Mouse (Mus musculus) heart, adult 8-10 months (tissue): ENCODE measurements around the gene Hectd4. TPM values are rescaled to one million over a fixed set of nuclear protein-coding genes. Genes with fewer than 3 reads are reported as not detected.
A peak's percentile ranks its signal among the peaks of the same experiment; 100 is the strongest.
"Not testable (repeated sequence)": the region's sequence is repeated elsewhere in the genome, so short reads cannot be mapped to it uniquely, and the experiment has no call there.

ENCODE experiments used
- DNase-seq: peaks from one replicate; pipeline ENCODE4 v3.0.0; 2022; ENCODE audit warnings: low spot score
- total RNA-seq, 4 experiments: library from RNA; stranded (reverse); gene quantifications; 2 replicates each; pipeline ENCODE4 v1.2.4; 2022

The Hectd4 gene
- total RNA-seq: 10 to 100 TPM; 22.8 to 26.9 (median 24.1) TPM

- DNase-seq: peak; percentile 95
Measured at GRCm38 (mm10) chr5:121219980-121220731, at the start of gene Hectd4. TSS of gene Hectd4 (plus strand) at chr5:121220219.

GRCm38 (mm10) chr5:121172835-121173234 is 47.2 kb upstream of the Hectd4 start:
- no peak for DNase-seq

- no peak for DNase-seq
Measured at GRCm38 (mm10) chr5:121179077-121179857, 40.8 kb upstream of the Hectd4 start.

GRCm38 (mm10) chr5:121183269-121183668 is 36.8 kb upstream of the Hectd4 start:
- DNase-seq: no peak

GRCm38 (mm10) chr5:121184375-121184774 is 35.6 kb upstream of the Hectd4 start:
- DNase-seq: no peak

- DNase-seq: no peak
Measured at GRCm38 (mm10) chr5:121184945-121185551, 35.0 kb upstream of the Hectd4 start.

DNA sequence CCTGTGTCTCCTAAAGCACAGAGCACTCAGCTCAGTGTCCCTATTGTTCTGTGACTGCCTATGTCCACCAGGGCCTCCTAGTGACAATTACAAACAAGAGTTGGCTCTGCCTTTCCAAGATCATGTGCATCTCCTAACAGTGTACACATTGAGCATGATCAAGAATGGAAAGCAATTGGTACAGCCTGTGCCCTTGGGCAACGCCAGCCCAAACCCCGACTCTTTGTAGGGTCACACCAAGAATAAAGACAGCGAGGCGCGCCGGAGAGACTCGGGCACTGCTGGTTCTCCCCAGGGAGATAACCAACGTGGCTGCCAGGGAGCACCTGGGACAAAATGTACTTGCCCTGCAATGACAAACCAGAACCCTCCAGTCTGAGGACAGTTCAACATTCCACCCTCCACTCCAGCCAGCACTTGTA is 32.4 kb upstream of the Hectd4 start:
- DNase-seq: peak; percentile 72

- DNase-seq: no peak
Measured at GRCm38 (mm10) chr5:121188265-121188664, 31.8 kb upstream of the Hectd4 start.

GRCm38 (mm10) chr5:121189182-121189581 is 30.8 kb upstream of the Hectd4 start:
- DNase-seq: no peak

DNA sequence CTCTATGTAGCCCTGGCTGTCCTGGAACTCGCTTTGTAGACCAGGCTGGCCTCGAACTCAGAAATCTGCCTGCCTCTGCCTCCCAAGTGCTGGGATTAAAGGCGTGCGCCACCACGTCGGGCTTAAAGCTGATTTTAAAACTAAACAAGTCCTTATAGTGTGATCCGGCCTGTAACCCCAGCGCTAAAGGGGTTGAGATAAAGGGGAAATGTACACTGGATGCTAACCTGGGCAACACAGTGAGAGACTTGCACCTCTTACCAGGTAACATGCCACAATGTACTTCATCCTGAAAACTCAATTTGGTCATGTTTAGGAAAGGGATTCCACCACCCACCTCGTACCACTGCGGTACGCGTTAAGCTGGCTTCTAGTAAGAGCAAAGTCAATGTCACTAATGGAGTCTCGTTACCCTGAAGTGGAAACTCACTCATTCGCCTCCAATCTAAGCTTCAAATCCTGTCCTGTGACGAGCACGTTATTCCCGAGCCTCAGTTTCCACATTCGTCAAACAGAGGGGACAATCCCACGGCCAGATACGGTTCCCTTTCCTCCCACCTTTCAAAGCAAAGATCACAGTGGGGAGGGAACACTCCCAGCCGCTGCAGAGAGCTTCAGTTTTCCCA is 29.7 kb upstream of the Hectd4 start:
- DNase-seq: no peak

DNA sequence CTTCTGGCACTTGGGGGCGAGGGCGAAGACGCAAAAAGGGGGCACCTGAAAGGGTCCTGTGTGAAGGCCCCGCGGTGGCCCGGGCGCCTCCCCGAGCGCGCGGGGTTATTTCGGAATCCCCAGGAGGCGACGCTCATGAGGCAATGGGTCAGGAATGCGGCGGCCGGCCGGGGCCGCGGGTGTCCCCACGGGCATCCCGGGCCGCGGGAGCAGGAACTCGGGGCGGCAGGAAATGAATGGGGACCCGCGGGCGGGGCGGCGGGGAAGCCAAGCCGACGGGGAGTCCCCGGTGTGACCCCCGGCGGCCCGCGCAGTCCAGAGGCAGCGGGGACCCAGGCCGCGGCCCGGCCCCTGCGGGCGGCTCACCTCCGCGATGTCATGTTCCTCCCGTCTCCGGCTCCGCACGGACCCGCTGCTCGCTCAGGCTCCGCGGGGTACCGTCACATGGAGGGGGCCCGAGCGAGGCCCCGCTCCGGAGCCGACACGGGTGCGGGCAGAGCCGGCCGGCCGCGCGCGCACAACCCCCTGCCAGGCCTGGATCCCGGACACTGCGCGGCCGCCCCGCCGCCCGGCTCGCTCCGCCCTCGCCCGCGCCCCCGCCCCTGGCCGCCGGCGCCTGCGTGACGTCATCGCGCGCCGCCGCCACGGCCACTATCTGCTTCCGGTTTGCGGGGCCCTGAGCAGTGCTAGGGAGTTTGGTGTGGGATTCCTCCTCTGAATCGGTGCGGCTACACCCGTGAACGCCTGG is 29.0 kb upstream of the Hectd4 start, which contains the start of gene Ptpn11:
TSS of gene Ptpn11 (minus strand) at position 562 of the 748 bp plus-strand sequence.
- peak; percentile 68 for DNase-seq

DNA sequence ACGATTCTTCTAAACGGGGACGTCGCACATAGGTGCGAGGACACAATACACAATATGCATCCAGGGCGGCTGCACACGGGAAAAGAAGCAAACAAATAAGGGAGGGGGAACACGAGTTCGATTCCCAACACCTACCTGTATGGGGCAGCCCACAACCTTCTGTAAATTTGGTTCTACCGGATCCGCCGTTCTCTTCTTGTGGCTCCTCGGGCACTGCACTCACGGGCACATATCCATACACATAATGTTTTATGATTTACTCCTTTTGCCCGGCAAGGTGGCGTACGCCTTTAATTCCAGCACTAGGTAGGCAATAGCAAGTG is 28.5 kb upstream of the Hectd4 start:
- no peak for DNase-seq

DNA sequence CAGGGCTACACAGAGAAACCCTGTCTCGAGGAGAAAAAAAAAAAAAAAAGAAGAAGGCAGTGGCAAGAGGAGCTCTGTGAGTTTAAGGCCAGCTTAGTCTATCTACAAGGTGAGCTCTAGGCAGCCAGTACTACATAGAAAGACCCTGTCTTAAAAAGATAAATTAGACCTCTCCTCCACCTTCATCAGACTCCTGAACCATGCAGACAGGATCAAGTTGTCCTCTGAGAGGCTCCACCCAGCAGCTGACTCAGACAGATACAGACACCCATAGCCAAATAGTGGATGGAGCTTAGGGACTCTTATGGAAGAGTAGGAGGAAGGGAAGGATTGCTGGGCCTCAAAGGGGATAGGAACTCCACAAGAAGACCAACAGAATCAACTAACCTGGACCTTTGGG is 25.8 kb upstream of the Hectd4 start:
- no peak for DNase-seq

DNA sequence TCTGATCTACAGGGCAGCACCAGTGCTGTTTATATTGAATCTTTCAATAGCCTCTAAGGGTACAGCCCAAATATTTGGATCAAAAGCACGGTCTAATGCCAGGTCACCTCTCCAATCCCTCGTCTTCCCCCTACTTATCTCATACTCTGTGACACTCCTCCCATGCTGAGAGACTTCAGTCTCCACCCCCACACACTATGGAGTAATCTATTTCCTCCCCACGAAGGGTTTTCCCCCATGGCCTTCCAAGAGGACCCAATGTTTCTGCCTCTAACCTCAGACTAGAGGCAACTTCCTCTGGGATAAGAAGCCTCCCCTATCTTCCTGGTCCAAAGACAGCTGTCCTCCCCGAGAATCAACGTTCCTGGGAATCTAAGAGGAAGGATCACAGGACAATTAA is 23.3 kb upstream of the Hectd4 start:
- no peak for DNase-seq

DNA sequence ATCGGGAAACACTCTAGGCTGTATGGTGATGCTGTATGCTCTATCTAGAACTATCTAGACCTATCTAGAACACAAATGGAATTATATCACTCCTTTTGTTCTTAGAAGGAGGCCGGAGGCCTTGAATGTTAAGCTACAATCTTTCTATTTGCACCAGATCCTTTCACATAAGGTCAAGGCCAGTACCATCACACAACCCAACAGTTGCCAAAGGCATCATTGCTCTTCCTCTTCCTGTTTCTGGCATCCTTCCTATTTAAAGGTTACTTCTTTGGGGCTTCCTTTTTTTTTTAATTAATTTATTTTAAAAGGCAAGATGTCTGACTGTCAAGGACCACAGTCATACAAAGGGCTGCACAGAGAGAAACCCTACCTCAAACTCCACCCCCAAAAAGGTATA is 22.7 kb upstream of the Hectd4 start:
- DNase-seq: no peak

DNA sequence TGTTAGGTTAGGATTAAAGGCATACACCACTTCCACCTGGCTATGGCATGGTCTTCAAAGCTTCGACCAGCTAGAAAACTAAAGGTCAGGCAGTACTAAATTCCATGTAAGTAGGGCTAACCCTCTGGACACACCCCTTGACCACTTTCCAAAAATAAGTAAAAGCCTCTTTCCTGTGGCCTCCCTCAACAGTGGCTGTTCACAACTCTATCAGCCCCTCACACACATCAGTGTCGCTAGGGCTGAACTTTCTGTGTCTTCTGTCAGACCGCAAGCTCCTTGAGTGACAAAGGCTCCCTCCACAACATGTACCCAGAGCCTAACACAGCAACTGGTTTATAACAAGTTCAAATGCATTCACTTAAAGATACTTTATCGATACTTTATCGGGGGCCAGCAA is 21.6 kb upstream of the Hectd4 start:
- DNase-seq: no peak

DNA sequence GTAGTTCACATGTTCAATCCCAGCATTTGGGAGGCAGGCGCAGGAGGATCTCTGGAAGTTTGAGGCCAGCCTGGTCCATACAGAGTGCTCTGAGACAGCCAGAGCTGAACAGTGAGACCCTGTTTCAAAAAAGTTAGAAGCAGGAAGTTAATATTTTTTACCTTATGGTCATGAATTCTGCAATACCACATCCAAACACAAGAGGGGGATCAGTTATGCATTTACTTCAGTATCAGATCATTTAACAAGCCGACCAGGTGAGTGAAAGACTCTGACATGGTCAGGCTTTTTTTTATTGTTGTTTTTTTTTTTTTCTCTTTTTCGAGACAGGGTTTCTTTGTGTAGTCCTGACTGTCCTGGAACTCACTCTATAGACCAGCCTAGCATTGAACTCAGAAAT is 18.3 kb upstream of the Hectd4 start:
- peak; percentile 63 for DNase-seq

GRCm38 (mm10) chr5:121202467-121202866 is 17.6 kb upstream of the Hectd4 start:
- DNase-seq: no peak

DNA sequence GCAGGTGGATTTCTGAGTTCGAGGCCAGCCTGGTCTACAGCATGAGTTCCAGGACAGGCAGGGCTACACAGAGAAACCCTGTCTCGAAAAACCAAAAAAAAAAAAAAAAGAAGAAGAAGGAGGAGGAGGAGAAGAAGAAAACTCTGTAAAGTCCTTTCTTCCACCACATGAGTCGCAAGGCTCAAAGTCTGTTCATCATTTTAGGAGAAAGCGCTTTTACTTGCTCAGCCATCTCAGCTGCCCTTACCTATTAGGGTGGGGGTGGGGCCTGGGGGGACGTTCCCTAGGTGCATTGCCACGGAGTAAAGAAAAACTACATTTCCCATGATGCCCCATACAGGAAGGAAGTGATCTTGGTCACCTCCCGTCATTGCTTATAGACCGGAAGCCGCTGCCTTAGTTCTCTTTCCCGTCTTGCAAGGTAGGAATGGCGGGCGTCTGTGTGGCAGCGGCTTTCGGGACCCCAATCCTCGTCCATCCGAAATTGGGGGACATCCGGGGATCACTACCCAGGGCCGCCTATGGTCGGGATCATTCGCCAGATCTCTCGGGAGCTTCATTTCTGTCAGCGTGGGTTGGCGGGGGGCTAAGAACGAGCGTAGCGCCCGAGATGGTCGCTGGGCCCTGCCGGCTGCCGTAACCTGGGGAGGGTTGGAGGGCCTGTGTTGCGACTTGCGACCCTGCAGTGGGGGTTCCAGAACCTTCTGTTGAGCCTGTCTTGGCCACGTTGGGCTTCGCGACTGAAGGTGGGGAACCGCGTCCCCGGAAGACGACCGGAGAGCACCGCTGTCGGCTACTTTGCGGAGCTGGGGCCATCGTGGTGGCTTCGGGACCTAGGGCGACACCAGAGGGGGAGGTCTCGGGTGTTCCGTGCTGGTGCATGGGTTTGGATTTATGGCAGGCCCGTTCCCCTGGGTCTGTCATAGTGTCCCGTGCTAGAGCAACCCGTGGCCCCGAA is 15.6 kb upstream of the Hectd4 start, which contains the start of gene Rpl6:
TSS of gene Rpl6 (plus strand) at position 350 of the 958 bp plus-strand sequence.
- peak; percentile 87 for DNase-seq

- not testable (repeated sequence) for DNase-seq
Measured at GRCm38 (mm10) chr5:121205537-121206130, 14.4 kb upstream of the Hectd4 start.
